Mouse (Mus musculus) heart, postnatal 0 days (tissue): Measurements from ENCODE around the gene Cnnm4.

ENCODE experiments used
- CTCF ChIP-seq: IDR thresholded peaks from 2 replicates; pipeline ENCODE4 v1.5.1; 2016; ENCODE audit warnings: antibody characterized with exemption, control low read depth, low read depth
- EP300 ChIP-seq: IDR thresholded peaks from 2 replicates; pipeline ENCODE4 v1.6.1; 2016; ENCODE audit warnings: antibody characterized with exemption, low read depth

GRCm38 (mm10) chr1:36472106-36472440 lies 653 bp downstream of the Cnnm4 start:
- TF ChIP-seq CTCF = no peak
- TF ChIP-seq EP300 = no peak
